Mouse (Mus musculus) G1E (cell line): ENCODE data around the gene Golga5. TPM values are rescaled to one million over a fixed set of nuclear protein-coding genes. Genes with fewer than 3 reads are reported as not detected.

Source experiments
- ATAC-seq: 2 replicates; pipeline ENCODE4 v1.8.0; 2016; ENCODE audit warnings: mild to moderate bottlenecking; ENCODE audit not compliant: insufficient number of reproducible peaks, poor library complexity, low FRiP score, severe bottlenecking; ENCODE audit errors: extremely low read depth
- DNase-seq: peaks from one replicate; pipeline ENCODE4 v3.0.0; 2012; ENCODE audit warnings: low spot score
- H3K27me3 ChIP-seq: 2 replicates; pipeline ENCODE4 v1.6.1; 2012; ENCODE audit warnings: mild to moderate bottlenecking, low read length, inconsistent platforms; ENCODE audit not compliant: insufficient read depth
- H3K36me3 ChIP-seq: replicated peaks from 2 replicates; pipeline ENCODE3; 2012; ENCODE audit warnings: mild to moderate bottlenecking, inconsistent platforms
- H3K4me1 ChIP-seq: 2 replicates; pipeline ENCODE4 v1.6.1; 2012; ENCODE audit warnings: low read depth, low read length, inconsistent platforms, mixed read lengths; ENCODE audit not compliant: insufficient read depth
- H3K4me3 ChIP-seq: 2 replicates; pipeline ENCODE4 v1.5.1; 2012; ENCODE audit warnings: low read depth, mild to moderate bottlenecking, inconsistent platforms, low read length, moderate library complexity, mixed read lengths
- H3K9me3 ChIP-seq: replicated peaks from 2 replicates; pipeline ENCODE4 v1.6.1; 2012; ENCODE audit warnings: inconsistent platforms
- CTCF ChIP-seq: IDR thresholded peaks from 2 replicates; pipeline ENCODE4 v1.5.1; 2012; ENCODE audit warnings: low read depth, low read length, inconsistent platforms, mixed read lengths
- GATA1 ChIP-seq: IDR thresholded peaks from 2 replicates; pipeline ENCODE4 v1.6.1; 2012; ENCODE audit warnings: borderline replicate concordance, low read length, inconsistent platforms, mixed read lengths
- GATA2 ChIP-seq: IDR thresholded peaks from 2 replicates; pipeline ENCODE4 v1.6.1; 2012; ENCODE audit warnings: low read depth, low read length, inconsistent platforms, borderline replicate concordance
- POLR2AphosphoS5 ChIP-seq: IDR thresholded peaks from 2 replicates; pipeline ENCODE4 v1.6.1; 2012; ENCODE audit warnings: low read depth, low read length, inconsistent platforms; ENCODE audit not compliant: insufficient replicate concordance
- TAL1 ChIP-seq: conservative IDR thresholded peaks from 2 replicates; pipeline ENCODE4 v1.6.1; 2012; ENCODE audit warnings: low read depth, low read length, inconsistent platforms, mixed read lengths
- polyA plus RNA-seq: library from polyadenylated mRNA; stranded (reverse); fragments of >175 nt; gene quantifications from 2 replicates; pipeline ENCODE4 v1.2.3, GENCODE M21; 2012
- total RNA-seq, 2 experiments: library from RNA; stranded (forward) in 1 of 2; stranded (reverse) in 1 of 2; fragments of 200-1000 nt in 1 of 2; fragments of >200 nt in 1 of 2; fragmentation: Nextera tagmentation in 1 of 2; gene quantifications; 2 replicates each; pipeline ENCODE4 v1.2.3; 2014 to 2017

The Golga5 gene
- total and polyA plus RNA-seq, 3 experiments: 10.1 to 86.3 (median 63.6) TPM

GRCm38 (mm10) chr12:102424456-102424855 lies 44.5 kb upstream of the Golga5 start:
- no peak for TF ChIP-seq GATA2
- TF ChIP-seq GATA1: no peak
- no peak for TF ChIP-seq TAL1
- no peak for TF ChIP-seq CTCF
- TF ChIP-seq POLR2AphosphoS5: no peak
- H3K36me3 ChIP-seq: no peaks in the 10 kb centered on the region
- ATAC-seq (no peak), DNase-seq (no peak)
- no peaks in the 10 kb centered on the region for H3K27me3 ChIP-seq
- H3K4me3 ChIP-seq: no peak overlapping the region
- H3K4me1 ChIP-seq: peaks cover 28% of the 10 kb centered on the region
- H3K9me3 ChIP-seq: no peaks in the 10 kb centered on the region

DNA sequence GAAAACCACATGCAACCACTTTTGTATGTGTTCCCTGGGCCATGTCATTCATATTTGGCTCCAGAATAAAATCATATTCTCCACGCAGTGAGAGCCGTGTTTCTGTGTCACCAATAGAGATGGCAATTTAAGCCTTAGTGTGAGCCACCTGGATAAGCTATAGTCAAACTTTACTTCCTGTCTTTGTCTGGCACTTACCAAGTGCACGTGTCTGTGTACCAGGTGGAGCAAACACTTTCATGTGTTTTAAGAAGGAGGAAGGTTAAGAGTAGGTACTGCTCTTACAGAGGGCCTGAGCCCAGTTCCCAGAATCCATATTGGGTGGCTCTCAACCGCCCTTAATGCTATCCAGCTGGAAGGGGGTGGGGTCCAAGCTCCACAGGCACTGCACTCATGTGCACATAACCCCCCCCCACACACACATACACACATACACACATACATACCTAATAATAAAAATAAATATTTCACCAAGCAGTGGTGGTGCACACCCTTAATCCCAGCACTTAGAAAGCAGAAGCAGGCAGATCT lies 43.8 kb upstream of the Golga5 start:
- Histone ChIP-seq H3K4me1 (peaks cover 27% of the 10 kb centered on the region), H3K27me3 (no peaks in the 10 kb centered on the region), H3K36me3 (no peaks in the 10 kb centered on the region), H3K9me3 (no peaks in the 10 kb centered on the region), H3K4me3 (no peak overlapping the region)
- ATAC-seq (no peak), DNase-seq (no peak)
- TF ChIP-seq TAL1 (no peak), GATA1 (no peak), POLR2AphosphoS5 (no peak), CTCF (no peak), GATA2 (no peak)

GRCm38 (mm10) chr12:102426285-102426684 lies 42.6 kb upstream of the Golga5 start:
- Histone ChIP-seq H3K4me1 (peaks cover 24% of the 10 kb centered on the region), H3K27me3 (no peaks in the 10 kb centered on the region), H3K9me3 (no peaks in the 10 kb centered on the region), H3K4me3 (no peak overlapping the region), H3K36me3 (no peaks in the 10 kb centered on the region)
- no peak for TF ChIP-seq POLR2AphosphoS5
- TF ChIP-seq TAL1: peak; percentile 33; the same call in 1 of the 2 replicates
- ATAC-seq (peak; percentile 96), DNase-seq (no peak)

DNA sequence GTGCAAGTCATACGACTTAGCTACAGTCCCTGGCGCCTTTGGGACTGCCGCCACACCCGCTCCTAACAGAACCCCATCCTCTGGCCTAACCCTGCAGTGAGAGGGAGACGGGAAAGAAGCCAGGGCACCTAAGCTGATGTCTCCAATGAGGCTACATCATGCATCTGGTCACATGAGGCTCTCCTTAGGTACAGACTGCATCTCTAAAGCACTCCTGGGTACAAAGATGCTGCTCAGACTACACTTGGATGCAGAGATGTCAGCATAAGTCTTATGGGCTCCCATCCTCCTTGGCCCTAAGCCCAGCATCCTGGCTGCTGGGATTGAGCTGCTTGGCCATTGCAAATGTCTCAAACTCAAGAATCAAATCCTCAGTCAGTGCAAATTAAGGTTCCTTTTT lies 39.3 kb upstream of the Golga5 start:
- DNase-seq (no peak), ATAC-seq (peak; percentile 38)
- Histone ChIP-seq H3K4me1 (peaks cover 35% of the 10 kb centered on the region), H3K27me3 (no peaks in the 10 kb centered on the region), H3K4me3 (no peak overlapping the region), H3K36me3 (no peaks in the 10 kb centered on the region), H3K9me3 (no peaks in the 10 kb centered on the region)
- TF ChIP-seq GATA2 (no peak), POLR2AphosphoS5 (no peak), GATA1 (no peak), CTCF (no peak), TAL1 (no peak)

- DNase-seq (no peak), ATAC-seq (no peak)
- H3K36me3 ChIP-seq: no peaks in the 10 kb centered on the region
These were observed 38.7 kb upstream of the Golga5 start for GRCm38 (mm10) chr12:102430228-102430627.

GRCm38 (mm10) chr12:102432238-102432637 lies 36.7 kb upstream of the Golga5 start:
- H3K9me3 ChIP-seq: no peaks in the 10 kb centered on the region
- no peak for ATAC-seq
- peaks cover 27% of the 10 kb centered on the region for H3K4me1 ChIP-seq
- no peaks in the 10 kb centered on the region for H3K27me3 ChIP-seq
- DNase-seq: no peak
- H3K4me3 ChIP-seq: no peak overlapping the region
- no peak for TF ChIP-seq CTCF
- TF ChIP-seq GATA2: no peak
- no peak for TF ChIP-seq POLR2AphosphoS5
- no peak for TF ChIP-seq TAL1
- TF ChIP-seq GATA1: no peak
- H3K36me3 ChIP-seq: no peaks in the 10 kb centered on the region

More at GRCm38 (mm10) chr12:102430228-102430627, 38.7 kb upstream of the Golga5 start:
- H3K9me3 ChIP-seq: no peaks in the 10 kb centered on the region
- TF ChIP-seq POLR2AphosphoS5 (no peak), GATA1 (no peak), CTCF (no peak)
- no peak overlapping the region for H3K4me3 ChIP-seq
- H3K27me3 ChIP-seq: no peaks in the 10 kb centered on the region
- H3K4me1 ChIP-seq: peaks cover 35% of the 10 kb centered on the region

GRCm38 (mm10) chr12:102434107-102434506 lies 34.8 kb upstream of the Golga5 start:
- TF ChIP-seq CTCF (no peak), GATA1 (no peak), TAL1 (no peak), POLR2AphosphoS5 (no peak), GATA2 (no peak)
- no peak overlapping the region for H3K4me3 ChIP-seq

More at GRCm38 (mm10) chr12:102434107-102434506, 34.8 kb upstream of the Golga5 start:
- Histone ChIP-seq H3K9me3 (no peaks in the 10 kb centered on the region), H3K4me1 (peaks cover 41% of the 10 kb centered on the region), H3K36me3 (no peaks in the 10 kb centered on the region), H3K27me3 (peaks cover 3% of the 10 kb centered on the region; the same call in 1 of the 2 replicates)
- ATAC-seq (no peak), DNase-seq (no peak)
